Mouse (Mus musculus): ENCODE measurements at regions not wholly inside any gene's neighbourhood (a gene's known extent, or its start where the extent isn't known, plus 50 kb on each side); places are given as distances from the start of the nearest gene placed in this dataset.

DNA sequence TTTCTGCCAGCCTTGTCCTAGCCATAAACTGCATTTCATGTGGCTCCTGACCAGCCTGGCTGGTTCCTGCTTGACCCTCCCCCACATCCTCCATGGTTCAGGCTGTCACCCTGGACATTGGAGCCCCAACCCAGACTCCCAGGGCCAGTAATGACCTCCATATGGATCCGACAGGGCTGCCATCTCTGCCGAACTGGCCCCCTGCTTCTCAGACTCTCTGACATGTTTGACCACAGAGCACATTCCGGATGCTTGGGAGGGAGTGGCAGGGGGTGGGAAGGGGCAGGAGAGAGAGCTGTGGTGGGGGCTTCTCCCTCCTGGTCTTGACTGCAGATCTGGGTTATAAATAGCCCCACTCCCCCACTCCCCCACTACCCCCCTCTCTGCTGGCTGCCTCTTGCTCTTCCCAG, 59.0 kb upstream of the Actrt2 start:
- DNase-seq (ENCODE audit: low spot score in 2 of 2), result no peak

DNA sequence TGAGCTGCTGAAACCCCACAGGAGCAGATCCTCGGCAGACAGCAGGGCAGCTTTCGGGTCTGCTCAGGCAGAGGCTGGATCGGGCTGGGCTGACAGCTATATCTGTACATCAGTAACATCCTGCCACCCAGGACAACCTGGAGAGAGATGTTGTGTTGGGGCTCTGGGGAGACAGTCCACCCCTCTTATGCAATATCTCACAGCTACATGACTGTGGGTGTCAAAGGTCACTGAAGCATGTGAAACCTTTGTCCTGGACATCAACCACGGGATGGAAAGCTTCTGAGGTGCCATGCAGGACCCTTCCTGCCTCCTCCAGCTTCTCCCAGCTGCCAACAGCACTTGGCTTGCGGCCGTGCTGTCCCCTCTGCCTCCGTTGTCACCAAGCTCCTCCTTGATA, 60.3 kb upstream of the Actrt2 start:
- no peak for DNase-seq (ENCODE audit: low spot score in 2 of 2)

DNA sequence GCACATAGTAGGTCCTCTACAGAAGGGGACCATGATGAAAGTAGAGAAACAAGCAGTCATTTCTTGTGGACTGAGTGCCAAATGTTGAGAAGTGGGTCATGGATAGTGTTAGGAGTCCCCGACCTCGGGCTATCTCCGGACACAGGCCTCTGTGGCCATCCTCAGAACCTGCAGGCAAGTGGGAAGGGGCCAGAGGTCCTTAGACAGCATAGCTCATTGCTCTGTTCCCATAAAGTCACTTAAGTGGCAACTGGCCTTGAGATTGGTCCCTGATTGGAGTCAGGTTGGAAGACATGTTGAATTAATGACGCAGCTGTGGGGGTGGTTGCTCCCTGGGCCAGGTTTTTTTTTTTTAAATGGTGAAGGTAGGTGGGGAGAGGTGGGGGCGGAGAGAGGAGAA, 63.0 kb upstream of the Actrt2 start:
- DNase-seq (ENCODE audit: low spot score in 2 of 2), result no peak

DNA sequence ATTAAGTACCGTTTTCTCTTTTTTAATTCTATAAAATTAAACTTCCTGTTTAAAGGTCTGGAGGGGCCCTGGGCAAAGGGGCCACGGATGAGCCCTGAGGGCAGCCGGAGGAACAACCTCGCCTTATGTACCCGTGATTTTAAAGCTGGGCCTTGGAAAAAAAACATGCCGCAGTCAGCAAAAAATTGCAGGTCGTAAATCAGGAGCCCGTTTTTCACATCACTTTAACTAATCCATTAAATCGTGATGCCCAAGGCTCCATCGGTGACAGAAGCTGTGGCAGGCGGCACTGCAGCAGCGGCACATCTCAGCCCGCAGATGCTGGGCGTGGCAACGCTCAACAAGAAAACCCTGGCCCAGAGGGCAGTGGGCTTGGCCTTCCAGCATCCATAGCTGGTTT, 63.7 kb upstream of the Actrt2 start:
- no peak for DNase-seq (ENCODE audit: low spot score in 2 of 2)

DNA sequence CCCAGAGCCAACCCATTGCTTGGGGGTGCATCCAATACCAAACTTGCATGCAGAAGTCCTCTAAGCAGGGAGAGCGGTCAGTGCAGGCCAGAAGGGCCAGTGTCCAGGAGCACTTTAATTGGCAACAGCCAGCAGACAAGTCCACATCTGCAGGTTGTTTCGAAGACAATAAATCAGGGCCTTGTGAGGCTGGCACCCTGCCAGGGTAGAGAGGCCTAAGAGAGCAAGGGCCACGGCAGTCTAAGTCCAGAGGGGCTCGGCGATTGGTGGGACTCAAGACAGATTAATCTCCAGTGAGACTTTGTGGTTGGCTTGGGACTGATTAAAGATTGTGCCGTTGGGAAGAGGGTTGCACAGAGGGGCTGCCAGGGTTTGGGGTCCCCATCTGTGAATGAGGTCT, 68.4 kb upstream of the Actrt2 start:
- DNase-seq (ENCODE audit: low spot score in 2 of 2), result no peak

DNA sequence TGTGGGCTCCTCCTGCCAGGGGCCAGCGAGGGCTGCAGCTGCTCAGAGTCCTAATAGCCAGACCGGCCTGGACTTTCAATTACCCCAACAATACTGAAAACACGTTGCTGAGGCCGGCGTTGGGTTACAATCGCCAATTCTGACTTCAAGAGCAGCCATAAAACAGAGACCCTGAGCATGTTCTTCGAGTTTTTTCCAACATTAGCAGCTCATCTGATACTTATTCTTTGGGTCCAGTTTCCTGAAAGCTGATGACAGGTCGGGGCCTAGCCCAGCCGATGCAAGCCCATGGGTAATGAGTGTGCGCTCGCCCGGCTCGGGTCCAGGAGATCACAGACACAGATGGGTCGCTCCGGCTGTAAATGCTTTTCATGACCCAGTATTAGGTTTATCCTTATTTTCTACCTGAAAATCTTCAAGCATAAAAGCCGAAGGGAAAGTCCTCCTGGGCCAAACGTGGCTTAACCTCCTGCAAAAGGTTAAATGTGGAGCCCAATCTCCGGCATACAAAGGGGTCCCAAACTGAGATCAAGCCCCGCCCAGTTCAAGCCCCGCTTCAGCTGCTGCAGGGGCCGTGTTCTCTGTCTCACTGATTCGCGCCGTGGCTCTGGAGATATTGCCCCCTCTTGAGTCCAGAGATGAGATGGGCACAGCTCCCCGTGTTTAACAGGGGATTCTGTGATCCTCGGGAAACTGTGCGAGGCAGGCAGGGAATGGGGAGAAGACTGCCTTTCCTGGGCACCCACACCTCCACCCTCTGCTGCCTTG, 73.6 kb upstream of the Actrt2 start:
- no peak for DNase-seq (ENCODE audit: low spot score in 2 of 2)

DNA sequence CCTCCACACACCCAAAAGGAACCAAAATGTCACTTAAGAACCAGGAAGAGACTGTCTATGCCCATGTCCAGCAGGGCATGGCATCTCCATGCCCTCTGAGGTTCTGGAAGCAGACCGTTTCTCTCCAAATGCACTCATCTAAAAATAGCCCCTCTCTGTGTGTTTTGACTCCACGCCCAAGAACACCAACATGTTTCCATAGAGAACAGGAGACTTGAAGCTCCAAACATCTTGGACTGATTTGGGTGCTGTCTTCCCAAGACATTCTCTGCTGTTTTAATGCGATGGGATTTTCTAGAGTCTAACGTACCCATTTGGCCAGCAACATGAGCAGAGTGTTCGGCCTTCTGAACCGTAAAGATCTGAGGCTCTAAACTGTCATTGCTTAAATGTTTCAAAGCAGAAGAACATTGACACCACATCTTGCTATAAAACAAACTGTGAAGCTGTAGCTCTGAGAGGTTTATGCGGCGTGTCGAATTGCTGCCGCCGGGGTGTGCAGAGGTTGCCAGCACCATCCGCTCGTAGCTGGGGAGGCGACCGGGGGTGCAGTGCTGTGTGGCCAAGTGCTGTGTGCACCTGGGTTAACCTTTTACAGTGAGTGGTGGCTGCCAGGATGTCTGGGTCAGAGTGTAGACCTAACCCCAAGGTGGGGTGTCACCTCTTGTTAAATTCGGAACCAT, 78.8 kb upstream of the Actrt2 start:
- DNase-seq (ENCODE audit: low spot score in 2 of 2), result no peak

DNA sequence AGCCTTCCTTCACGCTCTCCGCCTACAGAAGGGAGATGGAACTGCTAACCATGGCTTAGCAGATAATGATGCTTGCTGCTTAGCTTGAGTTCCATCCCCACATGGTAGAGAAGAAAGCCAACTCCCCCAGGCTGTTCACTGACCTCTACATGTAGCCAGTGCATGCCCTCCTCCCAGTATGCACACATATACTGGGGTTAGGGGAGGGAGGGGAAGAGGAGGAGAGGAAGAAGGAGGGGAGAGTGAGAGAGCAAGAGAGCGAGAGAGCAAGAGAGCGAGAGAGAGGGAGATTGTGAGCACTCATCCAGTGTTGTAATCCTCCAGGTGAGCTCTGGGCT, 79.3 kb upstream of the Actrt2 start:
- no peak for DNase-seq (ENCODE audit: low spot score in 2 of 2)

DNA sequence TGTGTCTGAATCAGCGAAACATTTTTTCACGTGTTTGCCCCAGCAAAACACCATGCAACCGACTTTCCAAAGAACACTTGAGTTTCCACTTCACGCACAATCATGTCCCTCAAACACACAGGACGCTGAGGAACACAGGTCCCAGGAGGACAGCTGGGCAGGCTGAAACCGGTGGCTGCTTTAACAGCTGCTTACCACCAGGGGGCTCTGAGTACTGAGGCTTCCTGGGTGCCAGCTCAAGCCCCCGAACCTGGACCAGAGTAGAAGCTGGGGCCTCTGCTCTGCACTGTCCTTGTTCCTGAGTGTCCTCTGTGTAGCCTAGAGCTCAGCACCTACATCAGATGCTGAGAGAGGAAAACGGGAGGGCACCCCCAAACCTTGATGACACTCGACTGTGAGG, 81.5 kb upstream of the Actrt2 start:
- no peak for DNase-seq (ENCODE audit: low spot score in 2 of 2)

DNA sequence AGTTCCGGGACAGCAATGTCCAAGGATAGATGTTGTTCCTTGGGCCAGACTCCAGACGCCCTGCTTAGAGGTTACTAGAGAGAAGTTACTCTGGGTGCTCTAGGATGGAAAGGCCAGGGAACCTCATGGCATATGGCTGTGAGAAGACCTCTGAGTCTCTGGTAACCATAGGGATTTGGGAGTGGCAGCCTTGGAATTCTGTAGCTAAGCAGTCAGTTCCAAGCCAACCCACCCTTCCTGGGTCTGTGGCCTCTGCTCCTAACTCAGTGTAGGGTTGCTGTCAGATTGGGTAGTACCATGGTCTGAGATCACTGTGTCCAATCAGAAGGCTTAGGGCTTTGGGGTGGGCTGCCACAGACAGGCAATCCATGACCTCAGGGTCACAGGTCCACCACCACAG, 82.3 kb upstream of the Actrt2 start:
- no peak for DNase-seq (ENCODE audit: low spot score in 2 of 2)

DNA sequence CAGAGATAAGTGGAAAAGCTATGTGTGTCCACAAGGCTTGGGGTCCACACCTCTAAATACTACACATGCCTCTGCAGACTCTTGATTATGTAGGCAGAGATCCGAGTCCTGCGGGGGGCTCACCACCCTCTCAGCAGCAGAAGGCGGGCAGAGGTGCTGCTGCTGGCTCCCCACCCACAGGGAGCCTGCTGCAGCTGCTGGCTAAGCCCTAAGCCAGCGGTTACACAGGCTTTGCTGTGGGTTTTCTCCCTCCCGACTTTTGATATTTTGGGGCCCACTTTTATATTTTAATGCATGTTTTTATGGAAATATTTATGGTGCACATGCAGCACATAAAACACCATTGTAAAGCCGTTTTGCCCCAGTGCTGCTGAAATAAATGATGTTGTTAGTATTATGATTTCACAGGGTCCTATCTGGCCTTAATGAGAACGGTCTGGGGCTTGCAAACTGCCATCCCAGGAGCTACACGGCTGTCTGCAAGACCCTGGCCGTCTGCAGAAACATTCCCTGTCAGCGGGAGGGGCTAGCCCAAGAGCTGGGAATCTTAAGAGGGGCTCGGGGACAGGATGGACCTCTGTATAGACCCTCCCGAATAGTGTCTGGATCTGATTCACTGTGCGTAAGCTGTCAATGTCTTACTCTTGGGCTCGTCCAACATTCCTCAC, 82.9 kb upstream of the Actrt2 start:
- DNase-seq (ENCODE audit: low spot score in 2 of 2), result no peak

DNA sequence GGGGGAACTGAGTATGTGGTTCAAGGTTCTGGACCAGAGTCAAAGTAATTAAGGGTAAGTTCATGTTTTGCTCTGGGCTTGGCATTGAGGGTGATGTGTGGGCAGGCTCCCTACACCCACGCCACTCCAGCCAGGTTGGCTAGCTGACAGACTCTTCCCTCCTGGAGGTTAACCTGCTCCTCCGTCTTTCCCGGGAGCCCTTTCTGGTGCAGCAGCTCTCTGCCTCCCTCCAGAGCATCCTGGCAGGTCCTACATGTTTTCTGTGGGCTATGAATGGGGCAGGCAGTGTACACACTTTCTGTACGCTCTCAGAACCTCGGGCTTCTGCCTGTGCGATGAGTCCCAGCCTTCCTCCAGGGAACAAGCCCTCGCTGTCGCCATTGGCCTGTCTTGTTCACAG, 82.8 kb upstream of the Ttc34 start:
- DNase-seq (ENCODE audit: low spot score in 2 of 2), result no peak

DNA sequence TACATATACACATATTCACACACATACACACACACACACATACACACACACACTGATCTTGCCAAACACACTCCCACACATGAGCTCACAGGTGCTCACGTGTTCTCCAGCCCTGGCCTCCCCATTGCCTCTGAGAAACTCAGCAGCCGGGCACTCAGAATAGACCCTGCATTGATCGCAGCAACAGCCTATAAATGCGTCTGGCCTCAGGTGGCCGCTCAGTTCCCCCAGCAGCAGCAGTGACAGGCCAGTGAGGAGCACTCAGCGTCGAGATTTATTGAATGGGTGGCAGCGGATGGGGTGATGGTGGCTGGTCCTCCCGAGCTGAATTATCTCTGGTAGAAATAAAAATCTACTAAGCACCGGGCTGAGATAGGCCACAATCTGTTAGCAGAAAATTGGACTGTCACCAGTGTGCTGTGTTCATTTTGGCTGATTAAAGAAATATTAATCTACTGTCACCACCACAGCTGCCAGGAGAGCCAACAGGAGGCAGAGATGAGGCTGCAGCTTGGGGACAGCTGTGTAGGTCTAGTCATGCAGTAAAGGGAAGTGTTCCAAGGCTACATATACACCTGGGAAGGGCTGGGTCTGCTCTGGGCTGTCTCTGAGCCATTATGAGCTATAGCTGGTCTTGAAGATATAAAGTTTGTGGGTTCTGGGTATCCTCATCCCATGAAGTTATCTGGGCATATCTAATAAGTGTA, 80.4 kb upstream of the Ttc34 start:
- DNase-seq (ENCODE audit: low spot score in 2 of 2), result no peak

DNA sequence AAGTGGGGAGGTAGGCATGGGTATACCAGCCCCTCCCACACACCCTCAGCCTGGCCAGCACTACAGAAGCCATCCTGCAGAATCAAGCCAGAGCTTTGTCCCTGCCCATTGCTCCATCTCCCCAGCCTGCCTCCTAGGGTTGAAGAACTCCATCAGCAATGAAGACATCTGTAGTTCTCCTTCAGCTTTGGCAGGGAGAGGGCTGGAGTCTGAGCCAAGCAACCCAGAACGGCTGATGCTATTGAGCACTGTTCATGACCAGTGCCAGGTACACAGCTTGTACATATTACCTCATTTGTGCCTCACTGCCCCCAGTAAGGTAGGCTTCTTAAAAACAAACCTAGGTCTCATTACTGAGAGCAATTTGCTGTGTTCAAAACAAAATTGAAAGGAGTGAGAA, 77.4 kb upstream of the Ttc34 start:
- DNase-seq (ENCODE audit: low spot score in 2 of 2), result no peak

DNA sequence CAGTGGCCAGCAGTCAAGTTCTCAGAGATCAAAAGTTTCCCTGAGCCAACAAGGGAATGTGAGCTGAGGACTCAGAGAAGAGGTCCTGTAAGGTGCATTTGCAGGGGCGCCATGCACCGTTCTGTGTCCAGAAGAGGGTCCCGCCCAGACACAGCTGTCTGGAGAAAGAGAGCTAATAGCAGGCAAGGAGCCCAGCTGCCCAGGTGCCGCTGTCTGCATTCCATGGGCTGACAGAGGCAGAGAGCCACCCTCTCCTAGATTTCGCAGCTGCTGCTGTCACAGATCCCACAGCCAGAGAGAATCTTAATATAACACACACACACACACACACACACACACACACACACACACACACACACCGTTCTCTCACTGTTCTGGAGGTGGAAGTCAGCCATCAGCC, 73.0 kb upstream of the Ttc34 start:
- peak in 1 of 2 experiments; percentile 16 for DNase-seq (ENCODE audit: low spot score in 2 of 2)

DNA sequence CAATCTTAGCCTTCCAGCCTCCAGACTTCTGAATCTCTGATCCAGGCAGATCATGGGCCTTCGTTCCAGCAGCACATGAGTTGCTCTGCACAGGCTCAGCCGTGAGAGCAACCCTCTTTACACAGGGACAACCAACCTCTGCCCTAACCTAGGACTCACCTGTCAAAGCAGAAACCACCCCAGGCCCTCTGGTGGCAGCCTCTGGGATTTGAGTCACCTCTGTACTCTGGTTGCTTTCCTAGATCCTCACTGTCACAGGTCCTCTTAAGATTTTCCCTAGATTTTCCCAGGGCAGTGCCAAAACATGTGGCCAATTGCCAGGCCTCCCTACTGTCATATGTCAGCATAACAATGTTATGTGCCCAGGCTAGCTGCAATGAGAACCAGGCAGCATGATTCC, 71.1 kb upstream of the Ttc34 start:
- DNase-seq (ENCODE audit: low spot score in 2 of 2), result no peak

DNA sequence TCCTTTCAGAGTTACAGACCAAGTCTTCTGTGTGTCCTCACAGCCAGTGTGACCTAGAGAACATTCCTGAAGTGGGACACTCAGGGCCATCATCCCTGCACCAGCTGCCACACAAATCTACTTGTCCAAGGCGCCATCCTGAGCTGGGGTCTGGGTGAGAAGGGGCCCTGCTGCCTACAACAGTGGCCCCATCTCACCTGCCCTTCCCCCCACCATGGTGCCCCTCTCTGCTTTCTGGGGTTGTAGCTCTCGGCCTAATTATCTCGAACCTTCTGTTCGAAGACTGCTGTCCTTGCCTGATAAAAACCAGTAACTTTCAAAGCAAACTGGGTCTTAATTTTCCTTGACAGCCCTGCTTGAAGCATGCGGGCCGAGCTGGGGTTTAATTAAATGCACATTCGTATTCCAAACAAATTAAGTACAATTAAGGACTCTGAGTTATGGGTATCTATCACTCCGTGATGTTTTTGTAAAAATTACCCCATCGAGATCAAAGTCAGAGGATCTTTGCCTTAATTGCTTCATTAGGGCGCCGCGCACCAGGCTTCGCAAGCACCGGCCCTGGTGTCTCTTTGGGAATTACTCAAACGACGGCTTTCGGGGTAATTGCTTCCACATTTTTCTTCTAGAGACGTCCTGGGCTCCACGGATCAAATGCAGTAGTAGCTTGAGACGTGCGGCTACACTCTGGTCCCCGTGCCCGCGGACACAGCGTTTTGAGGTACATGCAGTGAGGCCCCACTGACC, 65.8 kb upstream of the Ttc34 start:
- DNase-seq (ENCODE audit: low spot score in 2 of 2), result no peak

DNA sequence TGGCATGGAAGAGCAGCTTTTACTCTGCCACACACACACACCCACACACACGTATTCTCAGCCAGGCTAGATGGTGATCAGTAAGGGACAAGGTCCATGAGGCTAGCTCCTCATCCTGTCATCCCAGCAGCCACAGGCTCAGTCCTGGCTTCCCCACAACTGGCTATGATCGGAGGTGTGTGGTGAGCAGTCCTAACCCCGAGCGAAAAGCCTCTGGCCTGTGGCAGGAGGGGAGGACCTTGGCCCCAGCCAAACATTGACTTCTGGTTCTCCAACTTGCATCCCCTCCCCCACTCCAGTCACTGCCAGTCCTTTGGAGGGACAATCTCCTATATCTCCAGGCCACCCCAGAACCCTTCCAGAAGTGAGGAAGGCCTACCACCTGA, 65.2 kb upstream of the Ttc34 start:
- no peak for DNase-seq (ENCODE audit: low spot score in 2 of 2)

DNA sequence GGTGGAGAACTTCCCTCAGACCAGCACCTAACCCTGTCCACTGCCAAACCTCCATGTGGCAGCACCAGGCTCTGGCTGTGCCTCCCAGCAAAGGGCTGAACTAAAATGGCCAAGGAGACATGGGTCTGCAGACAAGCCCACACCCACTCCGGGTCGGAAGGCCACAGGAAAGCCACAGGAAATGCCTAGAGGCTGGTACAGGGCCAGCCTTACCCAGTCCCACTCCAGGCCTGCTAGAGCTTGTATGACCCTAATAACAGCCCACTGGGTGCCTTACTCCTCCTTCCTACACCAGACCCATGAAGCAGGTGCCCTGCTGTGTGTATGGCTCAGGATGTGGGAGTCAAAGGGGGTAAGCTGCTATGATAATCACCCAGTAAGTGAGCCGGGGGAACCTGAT, 63.4 kb upstream of the Ttc34 start:
- no peak for DNase-seq (ENCODE audit: low spot score in 2 of 2)

DNA sequence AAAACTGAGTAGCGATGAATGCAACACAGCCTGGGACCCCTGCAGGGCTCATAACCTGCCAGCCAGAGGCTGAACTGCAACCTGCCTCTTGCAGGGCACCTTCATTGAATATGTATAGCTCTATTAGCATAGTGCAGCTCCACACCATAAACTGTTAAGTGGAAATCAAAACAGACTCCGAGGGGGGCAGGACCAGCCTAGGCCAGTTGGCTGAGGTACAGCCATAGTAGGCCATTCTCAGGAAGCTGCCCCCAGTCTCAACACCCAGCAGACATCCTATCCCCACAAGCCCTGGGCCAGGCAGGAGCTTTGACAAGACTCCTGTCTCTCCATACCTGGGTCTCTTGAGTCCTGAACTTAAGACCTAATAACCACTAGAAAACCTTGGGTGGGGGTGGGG, 62.9 kb upstream of the Ttc34 start:
- DNase-seq (ENCODE audit: low spot score in 2 of 2), result no peak

DNA sequence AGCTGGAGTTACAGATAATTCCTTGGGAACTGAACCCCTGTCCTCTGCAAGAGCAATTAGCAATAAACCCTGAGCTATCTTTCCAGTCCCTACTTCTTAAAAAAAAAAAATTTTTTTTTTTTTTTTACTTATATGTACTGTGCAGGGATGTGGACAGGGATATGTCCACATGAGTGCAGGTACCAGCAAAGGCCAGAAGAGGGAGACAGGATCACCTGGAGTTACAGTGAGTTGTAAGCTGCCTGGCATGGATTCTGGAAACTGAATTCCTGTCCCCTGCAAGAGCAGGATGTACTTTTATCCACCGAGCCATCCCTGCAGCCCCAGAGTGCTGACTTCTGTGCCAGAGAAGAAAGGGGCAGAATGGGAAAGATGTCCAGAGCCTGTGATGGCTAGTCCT, 58.4 kb upstream of the Ttc34 start:
- DNase-seq (ENCODE audit: low spot score in 2 of 2), result no peak

DNA sequence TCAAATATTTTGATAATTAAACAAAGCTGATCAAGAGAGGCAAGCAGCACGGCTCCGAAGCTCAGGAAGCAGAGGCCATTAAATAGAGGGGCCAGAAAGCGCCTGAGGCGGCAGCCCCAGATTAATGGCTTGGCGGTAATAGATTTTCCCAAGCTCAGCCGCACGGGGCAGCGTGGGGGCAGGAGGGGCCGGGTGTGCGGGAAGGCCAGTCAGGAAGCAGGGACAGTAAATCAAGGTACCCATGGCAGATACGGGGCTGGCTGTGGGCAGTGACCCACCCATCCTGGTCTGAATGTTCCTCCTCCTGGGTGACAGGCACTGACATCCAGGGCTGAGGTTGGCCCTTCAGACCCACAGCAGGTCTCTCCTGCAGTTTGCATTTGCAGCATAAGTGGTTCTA, 55.9 kb upstream of the Ttc34 start:
- DNase-seq (ENCODE audit: low spot score in 2 of 2), result no peak
